ENCODE assay signal across 12 mouse cellular contexts in genomic region chr9:13483199-13484068, GRCm38 (mm10). TPM values are rescaled to one million over a fixed set of nuclear protein-coding genes. Genes with fewer than 3 reads are reported as not detected.
DNase-seq lines count a peak whose midpoint lies in the region; ATAC-seq lines count a peak whose summit lies in the region.
"Had no signal": no experiment of that assay in that cellular context is flagged by ENCODE, and none has a peak within 500 bp of the region (broad histone marks: within the 10 kb centered on the region; RNA-seq: fewer than 3 reads in every experiment).

No protein-coding gene starts in this region.

- H3K27me3 ChIP-seq in heart, embryonic 13.5 days (replicated peaks): no peaks in the 10 kb centered on the region
- H3K27me3 ChIP-seq in midbrain, embryonic 10.5 days (ENCODE audit: low read depth, poor library complexity, severe bottlenecking): no peaks in the 10 kb centered on the region
- no peaks in the 10 kb centered on the region for H3K27me3 ChIP-seq in midbrain, embryonic 14.5 days (ENCODE audit: control insufficient read depth, insufficient read depth, low read length)
- H3K27me3 ChIP-seq in heart, embryonic 16.5 days (ENCODE audit: control insufficient read depth, insufficient read depth, low read length): no peaks in the 10 kb centered on the region
- no peaks in the 10 kb centered on the region for H3K27me3 ChIP-seq in stomach, embryonic 16.5 days (ENCODE audit: control insufficient read depth, insufficient read depth, low read length)
- H3K27me3 ChIP-seq: neural tube, embryonic 12.5 days had no signal

- no peak for DNase-seq in heart, adult 8-10 months (ENCODE audit: low spot score)
- DNase-seq in midbrain, embryonic 10.5 days (ENCODE audit: low spot score): no peak
- DNase-seq in midbrain, embryonic 14.5 days: no peak
- DNase-seq in left cerebral cortex, postnatal 4 days: no peak
- DNase-seq: adrenal gland, postnatal 36 days had no signal

- H3K36me3 ChIP-seq in heart, embryonic 13.5 days: no peaks in the 10 kb centered on the region
- H3K36me3 ChIP-seq in midbrain, embryonic 10.5 days: no peaks in the 10 kb centered on the region
- H3K36me3 ChIP-seq in midbrain, embryonic 14.5 days (ENCODE audit: control insufficient read depth, insufficient read depth, low read length): no peaks in the 10 kb centered on the region
- H3K36me3 ChIP-seq in heart, embryonic 16.5 days (ENCODE audit: control insufficient read depth, insufficient read depth): no peaks in the 10 kb centered on the region
- no peaks in the 10 kb centered on the region for H3K36me3 ChIP-seq in stomach, embryonic 16.5 days (ENCODE audit: control insufficient read depth, insufficient read depth, low read length)
- H3K36me3 ChIP-seq: neural tube, embryonic 12.5 days had no signal

- H3K9ac ChIP-seq in heart, embryonic 13.5 days: peak overlapping the region; percentile 63
- no peak overlapping the region for H3K9ac ChIP-seq in midbrain, embryonic 14.5 days (replicated peaks; ENCODE audit: low read length)
- H3K9ac ChIP-seq in heart, embryonic 16.5 days (ENCODE audit: low read length): no peak overlapping the region
- H3K9ac ChIP-seq in stomach, embryonic 16.5 days (ENCODE audit: low read length): no peak overlapping the region
- H3K9ac ChIP-seq: neural tube, embryonic 12.5 days had no signal

- intact Hi-C loops in left cerebral cortex, postnatal 4 days (cut with DNase I): no loop called here

- peak overlapping the region; percentile 61 for H3K4me2 ChIP-seq in heart, embryonic 13.5 days
- no peak overlapping the region for H3K4me2 ChIP-seq in midbrain, embryonic 14.5 days (ENCODE audit: low read length)
- peak overlapping the region; percentile 51 for H3K4me2 ChIP-seq in heart, embryonic 16.5 days (ENCODE audit: low read depth, low read length)
- 0 out of 2 replicates have a peak overlapping the region, but pooled peaks have one; percentile 29 for H3K4me2 ChIP-seq in stomach, embryonic 16.5 days (ENCODE audit: low read depth, low read length)
- H3K4me2 ChIP-seq: neural tube, embryonic 12.5 days had no signal

- no peak overlapping the region for H3K4me3 ChIP-seq in heart, embryonic 13.5 days
- H3K4me3 ChIP-seq in midbrain, embryonic 10.5 days: no peak overlapping the region
- no peak overlapping the region for H3K4me3 ChIP-seq in midbrain, embryonic 14.5 days (replicated peaks; ENCODE audit: low read depth, low read length)
- no peak overlapping the region for H3K4me3 ChIP-seq in heart, embryonic 16.5 days (ENCODE audit: low read length)
- H3K4me3 ChIP-seq in stomach, embryonic 16.5 days (replicated peaks; ENCODE audit: low read length): no peak overlapping the region
- H3K4me3 ChIP-seq: neural tube, embryonic 12.5 days had no signal

- 42% methylated on average over 5 of the region's 5 CpGs for WGBS in heart, embryonic 13.5 days
- 82% methylated on average over 5 of the region's 5 CpGs for WGBS in midbrain, embryonic 10.5 days
- WGBS in midbrain, embryonic 14.5 days: 71% methylated on average over 5 of the region's 5 CpGs
- WGBS in heart, embryonic 16.5 days: 41% methylated on average over 5 of the region's 5 CpGs
- 40% methylated on average over 5 of the region's 5 CpGs for WGBS in stomach, embryonic 16.5 days

- no peak for ATAC-seq in heart, embryonic 13.5 days (ENCODE audit: extremely low read depth, insufficient number of reproducible peaks, low FRiP score, low TSS enrichment)
- ATAC-seq in midbrain, embryonic 14.5 days (ENCODE audit: low FRiP score, low TSS enrichment): no peak
- peak; percentile 71; the same call in 1 of the 2 replicates for ATAC-seq in heart, embryonic 16.5 days (replicated peaks; ENCODE audit: extremely low read depth, insufficient read depth, low FRiP score)
- ATAC-seq in stomach, embryonic 16.5 days (ENCODE audit: insufficient read depth, low FRiP score): peak; percentile 88
- ATAC-seq in frontal cortex, adult (ENCODE audit: low TSS enrichment): no peak

- H3K27ac ChIP-seq in heart, embryonic 13.5 days (replicated peaks): peak overlapping the region; percentile 76
- peak overlapping the region; percentile 55 for H3K27ac ChIP-seq in midbrain, embryonic 10.5 days (replicated peaks)
- no peak overlapping the region for H3K27ac ChIP-seq in midbrain, embryonic 14.5 days (replicated peaks; ENCODE audit: low read depth, low read length)
- H3K27ac ChIP-seq in heart, embryonic 16.5 days (ENCODE audit: low read length): peak overlapping the region; percentile 71
- peak overlapping the region; percentile 54 for H3K27ac ChIP-seq in stomach, embryonic 16.5 days (ENCODE audit: low read length)
- H3K27ac ChIP-seq: neural tube, embryonic 12.5 days had no signal

- peaks cover 56% of the 10 kb centered on the region for H3K4me1 ChIP-seq in heart, embryonic 13.5 days
- H3K4me1 ChIP-seq in midbrain, embryonic 10.5 days: peaks cover 44% of the 10 kb centered on the region
- peaks cover 5% of the 10 kb centered on the region; the same call in 1 of the 2 replicates for H3K4me1 ChIP-seq in midbrain, embryonic 14.5 days (ENCODE audit: control insufficient read depth, insufficient read depth, low read length)
- H3K4me1 ChIP-seq in heart, embryonic 16.5 days (ENCODE audit: control insufficient read depth, insufficient read depth, low read length): peaks cover 30% of the 10 kb centered on the region
- peaks cover 23% of the 10 kb centered on the region for H3K4me1 ChIP-seq in stomach, embryonic 16.5 days (ENCODE audit: control insufficient read depth, insufficient read depth, low read length)

- H3K9me3 ChIP-seq in heart, embryonic 13.5 days: no peaks in the 10 kb centered on the region
- H3K9me3 ChIP-seq in midbrain, embryonic 10.5 days (replicated peaks): no peaks in the 10 kb centered on the region
- H3K9me3 ChIP-seq in midbrain, embryonic 14.5 days (ENCODE audit: control insufficient read depth, low read length): no peaks in the 10 kb centered on the region
- no peaks in the 10 kb centered on the region for H3K9me3 ChIP-seq in heart, embryonic 16.5 days (replicated peaks; ENCODE audit: control insufficient read depth, low read length)
- H3K9me3 ChIP-seq in stomach, embryonic 16.5 days (replicated peaks; ENCODE audit: control insufficient read depth, low read length): no peaks in the 10 kb centered on the region
- H3K9me3 ChIP-seq: neural tube, embryonic 12.5 days had no signal

RNA-seq across cellular contexts. Expression of gene Gm17571, which starts 36.9 kb away (rescaled TPM):
- not detected in 2 replicates for polyA plus RNA-seq in heart, embryonic 13.5 days (2015; fragmentation: Nextera tagmentation; extraction: Ambion mirVana)
- total RNA-seq in heart, adult 8-10 months (2022): not detected
- not detected in 2 replicates for polyA plus RNA-seq in midbrain, embryonic 10.5 days (2016; fragmentation: Nextera tagmentation; extraction: Ambion mirVana)
- polyA plus RNA-seq in midbrain, embryonic 14.5 days (2014; fragmentation: Nextera tagmentation; extraction: Ambion mirVana): not detected in 2 replicates
- polyA plus RNA-seq in heart, embryonic 16.5 days (2015; fragmentation: Nextera tagmentation; extraction: Ambion mirVana): not detected in 2 replicates
- not detected in 2 replicates for polyA plus RNA-seq in stomach, embryonic 16.5 days (2015; fragmentation: Nextera tagmentation; extraction: Ambion mirVana)
- total RNA-seq in left cerebral cortex, postnatal 4 days (2021): not detected
- total RNA-seq: adrenal gland, postnatal 36 days; ES-E14; liver, adult 2 months had no signal
- polyA plus RNA-seq: liver, adult 2 months; neural tube, embryonic 12.5 days had no signal

Comparison
In these comparisons a context has a peak if more than half of its experiments do, and no peak if none do; other contexts are left out.
1. ATAC-seq: peak in heart, embryonic 16.5 days (single experiment) and stomach, embryonic 16.5 days (single experiment); none in heart, embryonic 13.5 days (single experiment), midbrain, embryonic 14.5 days (single experiment) and frontal cortex, adult (single experiment).